Mouse (Mus musculus) thymus, postnatal 36 days (tissue): ENCODE data around the gene Sec14l5.

Experiments used
- DNase-seq, 2 experiments: peaks; one replicate each; pipeline ENCODE4 v3.0.0; 2022; ENCODE audit warnings: mixed read lengths in 2 of 2

Gene Sec14l5

GRCm38 (mm10) chr16:5147037-5147385 lies at the start of gene Sec14l5:
Gene Sec14l5, plus strand, starts transcription at chr16:5147109.
- no peak for DNase-seq

- DNase-seq: no peak
Measured at GRCm38 (mm10) chr16:5101000-5101399, 45.9 kb upstream of the Sec14l5 start.

GRCm38 (mm10) chr16:5109877-5110276 lies 37.0 kb upstream of the Sec14l5 start:
- no peak for DNase-seq

- DNase-seq: no peak
Measured at GRCm38 (mm10) chr16:5111021-5111420, 35.9 kb upstream of the Sec14l5 start.

GRCm38 (mm10) chr16:5113002-5113550 lies 33.8 kb upstream of the Sec14l5 start:
- DNase-seq: no peak

GRCm38 (mm10) chr16:5113582-5113981 lies 33.3 kb upstream of the Sec14l5 start:
- DNase-seq: no peak

GRCm38 (mm10) chr16:5119385-5119784 lies 27.5 kb upstream of the Sec14l5 start:
- DNase-seq: no peak

- DNase-seq: no peak
Measured at GRCm38 (mm10) chr16:5119845-5120244, 27.1 kb upstream of the Sec14l5 start.

GRCm38 (mm10) chr16:5123476-5123875 lies 23.4 kb upstream of the Sec14l5 start:
- DNase-seq: no peak

GRCm38 (mm10) chr16:5130196-5130595 lies 16.7 kb upstream of the Sec14l5 start:
- no peak for DNase-seq

- DNase-seq: no peak
Measured at GRCm38 (mm10) chr16:5130766-5131165, 16.1 kb upstream of the Sec14l5 start.

- no peak for DNase-seq
Measured at GRCm38 (mm10) chr16:5131251-5131922, 15.5 kb upstream of the Sec14l5 start.

GRCm38 (mm10) chr16:5132401-5132801 lies 14.5 kb upstream of the Sec14l5 start, which contains the start of gene Ppl:
Gene Ppl, minus strand, starts transcription at chr16:5132421.
- peak in 1 of 2 experiments; percentile 19 for DNase-seq

- DNase-seq: no peak
Measured at GRCm38 (mm10) chr16:5134623-5135330, 12.1 kb upstream of the Sec14l5 start.

GRCm38 (mm10) chr16:5135551-5136261 lies 11.2 kb upstream of the Sec14l5 start:
- no peak for DNase-seq

- DNase-seq: no peak
Measured at GRCm38 (mm10) chr16:5136505-5136904, 10.4 kb upstream of the Sec14l5 start.

- no peak for DNase-seq
Measured at GRCm38 (mm10) chr16:5137006-5137540, 9.8 kb upstream of the Sec14l5 start.

- DNase-seq: no peak
Measured at GRCm38 (mm10) chr16:5139741-5140140, 7.2 kb upstream of the Sec14l5 start.

- peak; percentile 11 to 40 for DNase-seq
Measured at GRCm38 (mm10) chr16:5145570-5145969, 1.3 kb upstream of the Sec14l5 start.

- DNase-seq: peak in 1 of 2 experiments; percentile 19
Measured at GRCm38 (mm10) chr16:5146367-5147036, 407 bp upstream of the Sec14l5 start.

- DNase-seq: no peak
Measured at GRCm38 (mm10) chr16:5150544-5150943, 3.6 kb downstream of the Sec14l5 start.

GRCm38 (mm10) chr16:5153299-5154026 lies 6.6 kb downstream of the Sec14l5 start:
- no peak for DNase-seq
